ENCODE assay signal across 8 mouse cellular contexts in the genomic region with DNA sequence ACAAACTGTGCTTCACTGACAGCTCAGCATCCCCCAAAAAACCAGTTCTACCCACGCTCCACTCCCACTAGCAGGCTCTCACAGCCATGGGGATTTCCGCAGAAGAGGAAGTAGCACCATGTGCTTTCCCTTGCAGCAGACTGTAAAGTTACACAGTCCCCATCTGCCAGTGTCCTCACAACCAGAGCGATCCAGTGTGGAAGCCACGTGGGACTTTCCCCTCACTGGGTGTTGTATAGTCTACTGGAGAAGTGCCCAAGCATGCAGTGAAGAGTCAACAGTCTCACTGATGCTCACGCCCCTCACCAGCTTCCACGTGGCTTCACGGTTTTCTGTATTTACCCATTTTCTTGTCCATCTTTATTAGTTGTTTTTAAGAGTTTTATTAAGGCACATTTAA. TPM values are rescaled to one million over a fixed set of nuclear protein-coding genes. Genes with fewer than 3 reads are reported as not detected.
DNase-seq lines count a peak whose midpoint lies in the region; ATAC-seq lines count a peak whose summit lies in the region.

No protein-coding gene starts in this region.

- intact Hi-C loops in left cerebral cortex, postnatal 4 days (cut with DNase I) = no loop called here
- intact Hi-C loops in left cerebral cortex, postnatal 36 days (cut with DNase I) = no loop called here

- no peak overlapping the region for H3K9ac ChIP-seq in hindbrain, embryonic 13.5 days

- DNase-seq in left cerebral cortex, adult 9 months (ENCODE audit: low spot score in 2 of 2) = peak; percentile 28 to 55
- DNase-seq in left cerebral cortex, postnatal 4 days = no peak
- peak; percentile 43 to 47 for DNase-seq in left cerebral cortex, postnatal 36 days (ENCODE audit: low spot score in 2 of 2)
- DNase-seq in spleen, adult 12 weeks (ENCODE audit: low spot score) = peak; percentile 20
- DNase-seq in embryo, embryonic 10.5 days (ENCODE audit: low spot score) = no peak
- no peak for DNase-seq in cerebellum, adult 9-11 months

- no peaks in the 10 kb centered on the region for H3K9me3 ChIP-seq in hindbrain, embryonic 13.5 days

- no peaks in the 10 kb centered on the region for H3K27me3 ChIP-seq in hindbrain, embryonic 13.5 days

- no peak overlapping the region for H3K4me3 ChIP-seq in hindbrain, embryonic 13.5 days

- 92% methylated on average over 7 of the region's 7 CpGs for WGBS in hindbrain, embryonic 13.5 days

- no peak overlapping the region for H3K4me2 ChIP-seq in hindbrain, embryonic 13.5 days

- no peaks in the 10 kb centered on the region for H3K4me1 ChIP-seq in hindbrain, embryonic 13.5 days (replicated peaks)

- peak; percentile 83 for ATAC-seq in common myeloid progenitor, adult 5-6 weeks (replicated peaks; ENCODE audit: low read depth, poor library complexity, severe bottlenecking)
- no peak for ATAC-seq in hindbrain, embryonic 13.5 days (ENCODE audit: low FRiP score)

- H3K36me3 ChIP-seq in hindbrain, embryonic 13.5 days = peaks cover 78% of the 10 kb centered on the region

- no peak overlapping the region for H3K27ac ChIP-seq in hindbrain, embryonic 13.5 days

RNA-seq across cellular contexts. Expression of a gene that starts 19.7 kb away (rescaled TPM):
- total RNA-seq in left cerebral cortex, postnatal 4 days (2021) = 10 to 100 TPM; 18.7 to 22.2 TPM
- total RNA-seq in common myeloid progenitor, adult 5-6 weeks (2017) = 24.1 and 30.9 TPM in 2 replicates
- total RNA-seq in left cerebral cortex, postnatal 36 days (2021) = 10 to 100 TPM; 12.7 to 14.5 TPM
- 37.9 and 39.3 TPM in 2 replicates for polyA plus RNA-seq in hindbrain, embryonic 13.5 days (2015; fragmentation: Nextera tagmentation; extraction: Ambion mirVana)

RNA-seq across cellular contexts. Expression of a gene that starts 37.6 kb away (rescaled TPM):
- total RNA-seq in left cerebral cortex, postnatal 4 days (2021) = 10 to 100 TPM; 18.7 to 24.8 TPM
- 55.2 and 61.6 TPM in 2 replicates for total RNA-seq in common myeloid progenitor, adult 5-6 weeks (2017)
- total RNA-seq in left cerebral cortex, postnatal 36 days (2021) = 10 to 100 TPM; 15.3 to 21.5 TPM
- 21.5 and 22.8 TPM in 2 replicates for polyA plus RNA-seq in hindbrain, embryonic 13.5 days (2015; fragmentation: Nextera tagmentation; extraction: Ambion mirVana)

RNA-seq across cellular contexts. Expression of a gene that starts 49.8 kb away (rescaled TPM):
- 10 to 100 TPM; 33.4 to 35.3 TPM for total RNA-seq in left cerebral cortex, postnatal 4 days (2021)
- 14.8 and 27.8 TPM in 2 replicates for total RNA-seq in common myeloid progenitor, adult 5-6 weeks (2017)
- total RNA-seq in left cerebral cortex, postnatal 36 days (2021) = 10 to 100 TPM; 31.2 to 34.3 TPM
- polyA plus RNA-seq in hindbrain, embryonic 13.5 days (2015; fragmentation: Nextera tagmentation; extraction: Ambion mirVana) = 38.4 TPM in 2 replicates

RNA-seq across cellular contexts. Expression of a gene that starts 50.7 kb away (rescaled TPM):
- 10 to 100 TPM; 54.6 to 58.0 TPM for total RNA-seq in left cerebral cortex, postnatal 4 days (2021)
- total RNA-seq in common myeloid progenitor, adult 5-6 weeks (2017) = 78.3 and 91.3 TPM in 2 replicates
- 10 to 100 TPM; 42.2 to 47.4 TPM for total RNA-seq in left cerebral cortex, postnatal 36 days (2021)
- polyA plus RNA-seq in hindbrain, embryonic 13.5 days (2015; fragmentation: Nextera tagmentation; extraction: Ambion mirVana) = 97.7 and 98.1 TPM in 2 replicates

Comparison
In these comparisons a context has a peak if more than half of its experiments do, and no peak if none do; other contexts are left out.
1. DNase-seq: peak in left cerebral cortex, adult 9 months (2 of 2), left cerebral cortex, postnatal 36 days (2 of 2) and spleen, adult 12 weeks (single experiment); none in left cerebral cortex, postnatal 4 days (single experiment), embryo, embryonic 10.5 days (single experiment) and cerebellum, adult 9-11 months (single experiment).